Mouse (Mus musculus): ENCODE measurements around the gene Lig4.
A peak's percentile ranks its signal among the peaks of the same experiment; 100 is the strongest.

Gene Lig4

GRCm38 (mm10) chr8:9977573-9978314, at the start of gene Lig4, which contains the start of gene Abhd13:
Gene Lig4 (minus strand): TSS chr8:9977686.
Gene Abhd13 (plus strand): TSS chr8:9977707.
- peak; percentile 98 for DNase-seq

DNA sequence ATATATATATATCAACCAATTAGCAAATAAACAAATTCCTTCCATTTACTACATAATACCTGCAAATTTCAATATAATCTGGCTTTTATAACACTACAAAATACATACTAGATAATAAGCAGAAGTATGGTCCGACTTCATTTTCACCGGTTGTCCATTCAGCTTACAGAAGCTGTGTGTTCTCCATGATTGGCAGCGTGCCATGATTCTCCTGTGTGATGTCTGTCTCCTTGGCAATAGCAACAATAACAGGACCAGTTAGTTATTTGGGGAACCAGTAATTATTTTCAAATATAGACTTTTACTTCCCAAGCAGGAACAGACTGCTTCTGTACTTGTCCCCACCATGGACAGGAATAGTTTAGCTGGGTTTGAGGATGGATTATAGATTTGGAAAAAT, 39.7 kb upstream of the Lig4 start:
- no peak for DNase-seq

DNA sequence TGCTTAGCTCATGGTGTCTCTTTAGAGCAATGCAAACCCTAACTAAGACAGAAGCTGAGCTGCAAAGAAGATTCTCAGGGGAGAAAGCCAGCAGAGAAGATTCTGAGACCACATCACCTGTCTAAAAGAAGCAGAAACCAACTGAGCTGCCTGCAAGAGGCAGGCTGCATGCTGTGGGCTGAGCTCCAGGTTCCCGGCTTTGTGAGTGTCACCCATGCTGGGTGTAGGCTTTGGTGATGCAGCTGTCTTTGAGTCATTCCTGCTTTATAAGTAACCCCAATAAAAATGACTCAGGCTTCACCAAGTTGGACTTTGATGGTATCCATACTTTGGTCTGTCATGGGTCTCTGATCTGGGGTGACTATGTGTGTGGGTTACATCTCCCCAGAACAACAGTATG, 38.8 kb upstream of the Lig4 start:
- no peak for DNase-seq

GRCm38 (mm10) chr8:10007660-10008028, 30.2 kb upstream of the Lig4 start:
- DNase-seq, result no peak

DNA sequence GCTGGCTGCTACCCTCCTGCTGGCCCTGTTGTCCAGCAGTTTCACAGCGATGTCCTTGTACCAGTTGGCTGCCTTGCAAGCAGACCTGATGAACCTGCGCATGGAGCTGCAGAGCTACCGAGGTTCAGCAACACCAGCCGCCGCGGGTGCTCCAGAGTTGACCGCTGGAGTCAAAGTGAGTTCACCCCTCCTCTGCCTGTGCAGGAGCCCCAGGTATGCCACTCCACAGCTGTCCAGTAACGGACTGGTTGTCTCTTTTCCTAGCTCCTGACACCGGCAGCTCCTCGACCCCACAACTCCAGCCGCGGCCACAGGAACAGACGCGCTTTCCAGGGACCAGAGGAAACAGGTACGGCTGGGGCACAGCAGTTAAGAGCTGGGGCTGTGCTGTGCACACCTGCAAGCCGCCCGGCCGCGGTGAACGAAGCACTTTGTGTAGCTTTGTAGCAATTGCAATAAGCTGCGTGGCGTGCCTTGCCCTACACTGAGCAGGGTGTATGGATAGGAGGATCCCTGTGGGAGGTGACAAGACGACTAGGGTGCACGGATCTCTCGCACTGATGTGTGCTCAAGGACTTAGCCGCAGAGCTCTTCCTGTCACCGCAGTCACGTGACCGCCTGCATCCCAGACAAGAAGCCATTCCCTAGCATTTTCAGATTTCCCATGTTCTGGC, 29.6 kb upstream of the Lig4 start:
- peak; percentile 48 for DNase-seq

- DNase-seq, result no peak
Measured at GRCm38 (mm10) chr8:10006156-10006985, 28.9 kb upstream of the Lig4 start, which contains the start of gene Tnfsf13b. Gene Tnfsf13b (plus strand): TSS chr8:10006467.

GRCm38 (mm10) chr8:10004115-10004514, 26.6 kb upstream of the Lig4 start:
- DNase-seq, result no peak

DNA sequence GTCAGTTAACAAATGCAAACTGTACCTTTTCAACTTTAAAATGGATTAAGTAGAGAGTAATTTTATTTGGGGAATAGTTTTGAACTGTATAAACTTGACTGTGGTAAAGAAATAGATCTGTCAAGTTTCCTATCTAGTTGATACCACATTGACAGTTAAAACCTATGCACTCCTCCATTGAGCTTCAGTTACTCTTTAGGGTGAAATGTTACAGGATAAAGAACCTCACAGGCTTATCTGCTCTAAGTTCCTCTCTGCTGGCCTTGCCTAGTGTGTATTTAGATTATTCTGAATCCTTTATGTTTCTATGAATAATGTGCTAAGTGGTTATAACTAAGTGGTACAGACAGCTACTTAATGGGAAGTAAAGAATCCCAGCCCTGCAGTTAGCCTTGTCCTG, 2.7 kb upstream of the Lig4 start:
- no peak for DNase-seq

DNA sequence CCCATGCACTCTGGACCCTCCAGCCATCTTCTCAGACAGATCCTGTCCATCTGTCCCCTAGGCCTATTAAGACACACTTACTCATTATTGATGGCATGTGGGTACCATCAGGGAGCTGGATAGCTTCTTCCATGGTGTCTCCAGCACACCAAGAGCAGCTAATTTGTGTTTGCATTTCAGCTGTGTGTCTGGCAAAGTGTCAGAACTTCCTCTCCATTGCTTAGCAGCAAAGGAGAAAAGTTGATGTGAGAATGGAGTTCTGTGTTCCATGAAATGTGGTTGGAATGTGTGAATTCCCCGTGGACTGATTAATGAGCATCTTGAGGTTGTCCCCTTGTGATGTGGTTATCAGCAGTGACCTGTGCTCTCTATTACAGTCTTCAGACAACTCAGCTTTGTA, 2.3 kb upstream of the Lig4 start:
- DNase-seq, result no peak

GRCm38 (mm10) chr8:9978475-9979230, 1.2 kb upstream of the Lig4 start:
- peak; percentile 57 for DNase-seq

- no peak for DNase-seq
Measured at GRCm38 (mm10) chr8:9977016-9977415, 470 bp downstream of the Lig4 start.

DNA sequence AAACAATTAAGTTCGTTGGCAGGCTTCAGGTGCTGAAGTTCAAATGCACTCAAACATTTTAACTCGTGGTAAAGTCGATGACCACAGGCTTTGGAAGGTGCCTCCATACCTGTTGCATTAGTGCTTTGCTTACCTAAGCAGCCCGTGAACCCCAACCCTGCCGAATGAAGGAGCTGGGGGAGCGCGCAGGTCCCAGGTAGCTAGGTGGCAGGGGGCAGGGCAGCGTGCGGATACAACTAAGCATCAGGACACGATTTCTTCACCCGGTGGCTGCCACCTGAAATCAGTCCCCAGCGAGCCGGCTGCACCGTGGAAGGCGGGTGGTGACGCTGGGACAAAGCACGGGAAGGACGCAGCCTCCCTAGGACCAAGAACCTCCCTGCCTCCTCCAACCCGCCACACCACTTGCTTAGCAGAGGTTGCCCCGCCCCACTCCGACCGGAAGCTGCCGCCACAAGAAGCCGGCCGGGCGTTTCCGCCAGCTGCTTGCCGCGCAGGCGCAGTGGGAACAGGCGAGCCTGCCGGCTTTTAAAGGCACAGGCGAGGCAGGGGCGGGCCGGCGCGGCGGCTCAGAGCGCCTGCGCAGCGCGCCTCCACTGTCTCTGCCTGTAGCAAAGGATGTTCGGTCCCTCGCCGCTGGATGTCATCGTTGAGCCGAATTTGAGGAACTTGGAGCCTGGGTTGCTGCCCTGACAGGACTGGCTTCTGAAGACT, 1.4 kb downstream of the Lig4 start:
- DNase-seq, result peak; percentile 99

- DNase-seq, result no peak
Measured at GRCm38 (mm10) chr8:9975276-9975675, 2.2 kb downstream of the Lig4 start.

- no peak for DNase-seq
Measured at GRCm38 (mm10) chr8:9971866-9972265, 5.6 kb downstream of the Lig4 start.

- no peak for DNase-seq
Measured at GRCm38 (mm10) chr8:9959919-9960318, 17.6 kb downstream of the Lig4 start.

DNA sequence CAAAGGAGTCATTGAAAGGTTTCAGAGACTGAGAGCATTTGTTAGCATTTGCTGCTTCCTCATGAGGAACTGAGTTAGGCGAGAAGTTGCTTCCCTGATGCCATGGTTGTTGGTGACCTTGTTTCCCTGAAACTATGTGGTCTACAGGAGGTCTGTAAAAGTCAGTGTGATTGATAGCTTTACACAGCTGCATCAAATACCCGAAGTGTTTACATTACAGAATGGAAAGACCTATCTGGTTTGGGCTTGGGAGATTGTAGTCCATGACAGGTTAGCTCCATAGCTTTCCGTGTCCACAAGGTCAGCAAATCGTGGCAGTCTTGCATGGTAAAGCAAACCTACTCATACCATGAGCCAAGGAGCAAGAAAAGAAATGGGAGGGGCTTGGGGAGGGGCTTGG, 19.1 kb downstream of the Lig4 start:
- DNase-seq, result no peak

- no peak for DNase-seq
Measured at GRCm38 (mm10) chr8:9949134-9949890, 28.2 kb downstream of the Lig4 start.

DNA sequence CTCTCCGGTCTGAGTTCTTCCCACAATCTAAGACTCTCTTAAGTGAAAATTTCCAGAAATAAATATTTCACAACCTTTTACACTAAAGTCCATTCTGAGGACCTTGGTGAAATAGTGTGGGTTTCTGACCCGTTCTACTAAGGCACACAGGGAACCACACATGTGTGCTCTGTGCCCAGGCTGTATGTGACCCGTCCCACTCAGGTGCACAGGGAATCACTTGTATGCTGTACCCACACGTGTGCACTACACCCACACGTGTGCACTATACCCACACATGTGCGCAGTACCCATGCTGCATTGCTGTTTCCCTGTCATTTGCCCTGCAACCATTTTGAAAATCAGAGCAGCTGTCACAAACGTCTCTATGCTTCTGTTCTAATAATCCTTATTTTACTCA, 41.9 kb downstream of the Lig4 start:
- DNase-seq, result no peak

- peak; percentile 68 for DNase-seq
Measured at GRCm38 (mm10) chr8:9934891-9935565, 42.5 kb downstream of the Lig4 start.

- no peak for DNase-seq
Measured at GRCm38 (mm10) chr8:9932711-9933110, 44.8 kb downstream of the Lig4 start.
